Mouse (Mus musculus): ENCODE measurements at regions not wholly inside any gene's neighbourhood (a gene's known extent, or its start where the extent isn't known, plus 50 kb on each side); places are given as distances from the start of the nearest gene placed in this dataset.

DNA sequence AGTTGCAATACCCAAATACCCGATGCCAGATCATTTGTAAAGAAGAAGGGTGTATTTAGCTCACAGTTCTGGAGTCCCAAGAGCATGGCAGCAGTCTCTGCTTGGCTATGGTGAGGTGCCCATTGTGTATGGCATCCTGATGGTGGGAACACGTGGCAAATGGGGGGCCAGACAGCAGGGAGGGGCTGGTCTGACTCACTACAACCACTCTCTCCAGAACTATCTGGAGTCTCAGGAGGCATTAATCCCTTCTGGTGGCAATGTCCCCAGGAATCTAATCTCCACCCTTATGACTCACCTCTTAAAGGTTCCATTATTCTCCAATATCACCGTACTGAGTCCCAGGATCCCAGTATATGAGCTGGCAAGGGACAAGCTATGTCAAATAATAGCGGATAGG, 229.5 kb upstream of the Serp2 start:
- TF ChIP-seq CTCF (IDR thresholded peaks at IDR 0.05; ENCODE audit: control insufficient read depth, insufficient read depth, insufficient read length) = no peak
- no peak for TF ChIP-seq MYOG (IDR thresholded peaks at IDR 0.05; ENCODE audit: control insufficient read depth, extremely low read depth, insufficient read length)
- TF ChIP-seq MYOD1 (IDR thresholded peaks at IDR 0.05; ENCODE audit: control insufficient read depth, insufficient read length, low read depth) = peak; percentile 48

Measured in C2C12 (cell line).